Mouse (Mus musculus) Patski (cell line): ENCODE results near the gene Dctpp1. TPM values are rescaled to one million over a fixed set of nuclear protein-coding genes. Genes with fewer than 3 reads are reported as not detected.

Experiments
- ATAC-seq: fragments of 100-300 bp; one replicate; pipeline ENCODE4 v1.8.0; 2021
- CTCF ChIA-PET: fragments of 350-600 bp; sonication (Branson Sonifier 250); formaldehyde crosslinking; loops from one replicate; lab custom pipeline; 2022; ENCODE audit warnings: inconsistent platforms; lab: Charles Lee
- POLR2A ChIA-PET: fragments of 350-600 bp; sonication (Branson Sonifier 250); formaldehyde crosslinking; loops from one replicate; lab custom pipeline; 2022; ENCODE audit warnings: antibody characterized with exemption, inconsistent platforms; lab: Charles Lee
- DNase-seq: peaks from one replicate; pipeline ENCODE4 v3.0.0-alpha.2; 2011; ENCODE audit warnings: low read depth, low spot score
- H3K27me3 ChIP-seq: fragments of 371-371 bp; one replicate; pipeline ENCODE4 v1.5.1; 2021
- CTCF ChIP-seq: fragments of 100-300 bp; IDR thresholded peaks from one replicate; pipeline ENCODE4 v1.5.1; 2021
- in situ Hi-C: fragments of 300-500 bp; cut with MboI; formaldehyde crosslinking; loops from 3 replicates; pipeline ENCODE4 v1.11.1; 2018; ENCODE audit warnings: low pct_unique_long_range_greater_than_20kb, mixed read lengths
- polyA plus RNA-seq: library from polyadenylated mRNA; unstranded; gene quantifications from one replicate; pipeline ENCODE4 v1.2.3, GENCODE M21; 2021

The Dctpp1 gene
- polyA plus RNA-seq, 1 experiment from 2014 or later, result 30.0 TPM

DNA sequence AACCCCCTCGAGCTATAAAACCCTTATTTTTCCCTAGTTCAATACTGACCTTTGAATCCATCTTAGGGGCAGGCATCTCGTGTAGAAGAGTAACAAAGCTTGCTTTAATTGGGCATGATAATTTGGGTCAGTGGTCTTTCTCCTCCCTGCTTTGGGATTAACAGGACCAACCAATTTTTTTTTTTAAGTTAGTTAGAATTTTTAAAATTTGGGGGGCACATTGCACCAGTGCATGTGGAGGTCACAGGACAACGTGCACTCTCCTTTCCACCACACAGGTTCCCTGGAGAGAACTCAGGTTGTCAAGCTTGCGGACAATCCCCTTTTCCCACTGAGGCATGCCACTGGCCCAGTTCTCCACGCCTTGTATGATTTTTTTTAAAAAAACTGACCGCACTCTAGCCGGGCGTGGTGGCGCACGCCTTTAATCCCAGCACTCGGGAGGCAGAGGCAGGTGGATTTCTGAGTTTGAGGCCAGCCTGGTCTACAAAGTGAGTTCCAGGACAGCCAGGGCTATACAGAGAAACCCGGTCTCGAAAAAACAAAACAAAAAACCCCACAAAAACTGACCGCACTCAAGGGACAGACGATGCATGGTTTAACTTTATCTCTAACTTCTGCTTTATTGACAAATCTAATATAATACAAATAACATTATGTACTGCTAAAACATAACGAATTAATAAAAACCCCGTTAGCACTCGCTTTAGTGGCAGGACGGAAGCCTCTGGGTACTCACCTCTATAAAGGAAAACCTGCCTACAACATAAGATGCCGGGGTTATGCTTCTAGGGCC is 28.5 kb downstream of the Dctpp1 start:
- CTCF ChIA-PET, result interaction anchor here (5.0 kb wide), 1 partner anchor 18 kb away, joined by 27 read pairs; no protein-coding TSS in a partner anchor
- H3K27me3 ChIP-seq, result no peaks in the 10 kb centered on the region
- TF ChIP-seq CTCF, result no peak
- in situ Hi-C loops, result no loop called here
- POLR2A ChIA-PET, result interaction anchor here (0.5 to 1.6 kb wide), 4 partner anchors 10 to 1013 kb away, joined by 3 read pairs; no protein-coding TSS in a partner anchor
- peak; percentile 14 for ATAC-seq
- DNase-seq, result no peak

DNA sequence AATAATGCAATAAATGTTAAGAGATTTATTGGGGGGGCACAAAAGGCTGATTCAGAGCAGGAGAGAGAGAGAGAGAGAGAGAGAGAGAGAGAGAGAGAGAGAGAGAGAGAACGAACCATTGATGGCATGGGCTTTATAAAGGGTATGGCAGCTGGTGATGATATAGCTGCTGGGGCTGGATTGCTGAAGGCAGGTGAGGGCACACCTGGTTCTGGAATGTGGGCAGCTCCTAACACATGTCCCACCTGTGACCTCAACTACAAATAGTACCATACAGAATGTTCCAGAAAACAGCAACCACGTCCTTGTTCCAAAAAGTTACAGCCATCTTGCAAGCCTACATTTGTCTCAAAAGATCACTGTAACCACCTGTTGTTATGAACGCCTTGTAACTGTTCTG is 29.1 kb downstream of the Dctpp1 start:
- DNase-seq (no peak), ATAC-seq (no peak)
- ChIA-PET CTCF (interaction anchor here (5.0 kb wide), 1 partner anchor 17 kb away, joined by 27 read pairs; no protein-coding TSS in a partner anchor), POLR2A (interaction anchor here (0.5 to 1.6 kb wide), 4 partner anchors 9 to 1012 kb away, joined by 3 read pairs; no protein-coding TSS in a partner anchor)
- in situ Hi-C loops, result no loop called here
- TF ChIP-seq CTCF, result no peak
- H3K27me3 ChIP-seq, result no peaks in the 10 kb centered on the region

DNA sequence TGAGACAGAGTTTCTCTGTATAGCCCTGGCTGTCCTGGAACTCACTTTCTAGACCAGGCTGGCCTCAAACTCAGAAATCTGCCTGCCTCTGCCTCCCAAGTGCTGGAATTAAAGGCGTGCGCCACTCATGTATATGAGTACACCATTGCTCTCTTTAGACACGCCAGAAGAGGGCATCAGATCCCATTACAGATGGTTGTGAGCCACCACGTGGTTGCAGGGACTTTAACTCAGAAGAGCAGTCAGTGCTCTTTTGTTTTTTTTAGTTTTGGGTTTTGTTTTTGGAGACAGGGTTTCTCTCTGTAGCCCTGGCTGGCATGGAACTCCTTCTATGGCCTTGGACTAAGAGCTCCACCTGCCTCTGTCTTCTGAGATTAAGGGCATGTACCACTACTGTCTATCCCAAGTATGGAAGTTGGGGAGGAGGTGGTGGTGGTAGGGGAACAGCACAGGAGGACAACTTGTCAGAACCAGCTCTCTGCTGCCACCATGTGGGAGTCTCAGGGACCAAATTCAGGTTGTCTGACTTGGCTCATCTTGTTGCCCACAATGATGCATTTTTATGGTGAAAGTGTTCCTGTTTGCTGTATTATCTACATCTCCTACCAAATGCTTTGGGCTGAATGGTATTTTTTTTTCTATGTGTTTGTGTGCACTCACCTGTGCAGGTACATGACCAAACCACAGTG is 31.8 kb downstream of the Dctpp1 start:
- ChIA-PET CTCF (interaction anchor here (0.6 to 5.0 kb wide), 4 partner anchors 9 to 18 kb away, joined by 3 to 27 read pairs (median 13); no protein-coding TSS in a partner anchor), POLR2A (interaction anchor here (0.7 kb wide), 1 partner anchor 18 kb away, joined by 3 read pairs; no protein-coding TSS in a partner anchor)
- DNase-seq (no peak), ATAC-seq (peak; percentile 33)
- TF ChIP-seq CTCF, result peak; percentile 87
- no peaks in the 10 kb centered on the region for H3K27me3 ChIP-seq
- in situ Hi-C loops, result no loop called here

DNA sequence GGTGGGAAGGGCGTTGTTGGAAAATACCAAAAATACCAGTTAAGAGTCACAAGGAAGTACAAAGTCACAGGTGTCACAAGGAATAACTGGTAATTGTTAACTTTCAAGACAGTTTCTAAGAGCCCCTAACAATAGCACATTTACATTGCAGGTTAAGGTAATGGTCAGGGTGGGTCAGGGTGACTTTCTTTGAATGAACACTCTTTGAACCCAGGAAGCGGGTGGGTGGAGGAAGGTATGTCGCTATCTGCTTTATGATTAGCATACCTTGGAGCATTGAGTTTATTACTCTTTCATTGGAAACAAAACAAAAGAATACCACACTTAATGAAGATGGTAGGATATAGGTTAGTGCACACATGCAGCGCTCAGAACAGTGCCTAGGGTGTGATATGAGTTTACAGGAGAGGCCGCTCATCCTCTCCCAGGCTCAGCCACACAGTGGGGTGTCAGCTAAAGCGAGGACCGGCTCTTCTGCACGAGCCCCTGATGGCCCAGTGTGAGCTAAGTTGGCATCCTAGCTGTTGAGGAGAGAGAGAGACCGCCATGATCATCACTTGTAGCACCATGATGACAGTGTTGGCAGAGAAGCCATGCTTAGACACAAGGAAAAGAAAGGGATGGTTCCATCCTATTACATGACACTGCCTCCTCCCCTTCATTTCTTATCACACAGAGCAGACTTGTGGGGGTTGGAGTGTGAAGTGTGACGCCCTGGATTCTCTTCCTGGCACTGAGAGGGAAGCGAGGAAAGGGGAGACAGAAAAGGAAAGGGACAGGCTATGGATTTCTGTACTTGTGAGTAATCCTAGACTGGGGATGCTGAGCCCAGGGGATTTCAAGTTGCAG is 35.1 kb downstream of the Dctpp1 start:
- ChIA-PET POLR2A (no interaction called here), CTCF (no interaction called here)
- in situ Hi-C loops, result no loop called here
- no peak for DNase-seq
- H3K27me3 ChIP-seq, result no peaks in the 10 kb centered on the region
- ATAC-seq, result no peak
- no peak for TF ChIP-seq CTCF

DNA sequence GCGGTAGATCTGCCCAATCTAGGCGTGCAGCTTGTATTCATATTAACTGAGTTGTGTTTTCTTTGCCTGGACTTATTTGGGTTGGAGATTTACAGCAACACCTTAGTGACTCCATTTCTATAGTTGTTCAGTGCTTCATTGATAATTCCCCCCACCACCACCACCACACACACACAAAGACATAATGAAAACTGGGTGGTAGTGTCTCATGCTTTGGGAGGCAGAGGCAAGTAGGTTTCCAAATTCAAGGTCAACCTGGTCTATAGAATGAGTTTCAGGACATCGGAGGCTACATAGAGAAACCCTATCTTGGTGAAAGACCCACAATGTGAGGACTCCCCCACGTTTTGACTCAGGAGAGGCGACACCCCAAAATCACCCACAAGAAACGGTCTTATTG is 35.9 kb downstream of the Dctpp1 start:
- in situ Hi-C loops, result no loop called here

DNA sequence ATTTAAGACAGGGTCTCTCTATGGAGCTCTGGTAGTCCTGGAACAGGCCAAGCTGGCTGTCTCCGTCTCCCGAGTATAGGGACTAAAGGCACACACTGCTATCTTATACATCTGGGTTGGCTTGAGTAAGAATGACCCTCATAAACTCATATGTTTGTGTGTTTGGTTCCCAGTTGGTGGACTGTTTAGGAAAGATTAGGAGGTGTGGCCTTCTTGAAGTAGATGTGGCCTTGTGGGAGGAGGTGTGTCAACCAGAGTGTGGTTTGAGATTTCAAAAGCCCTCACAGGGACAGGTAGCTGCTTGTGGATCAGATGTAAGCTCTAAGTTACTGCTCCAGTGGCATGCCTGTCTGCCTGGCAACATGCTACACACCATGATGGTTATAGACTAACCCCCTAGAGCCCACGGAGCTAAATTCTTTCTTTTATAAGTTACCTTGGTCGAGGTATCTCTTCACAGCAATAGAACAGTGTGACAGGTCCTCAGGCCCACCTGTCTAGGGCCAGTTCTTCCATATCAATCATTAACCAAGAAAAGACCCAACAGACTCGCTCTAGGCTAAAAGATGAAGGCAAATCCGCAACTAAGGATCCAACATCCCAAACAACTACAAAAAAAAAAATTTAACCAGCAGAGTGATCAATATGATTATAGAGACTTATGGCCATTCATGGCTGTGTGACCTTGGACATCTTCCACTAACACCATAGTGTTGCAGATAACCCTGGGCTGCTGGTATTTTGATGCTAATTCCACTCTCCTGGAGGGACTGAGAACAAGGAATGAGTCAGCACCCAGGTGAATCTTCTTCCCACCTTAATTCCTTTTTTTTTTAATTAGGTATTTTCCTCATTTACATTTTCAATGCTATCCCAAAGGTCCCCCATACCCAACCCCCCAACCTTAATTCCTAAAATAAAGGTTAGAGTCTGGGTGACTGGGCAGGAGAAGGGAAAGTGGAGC is 36.7 kb downstream of the Dctpp1 start:
- TF ChIP-seq CTCF, result no peak
- DNase-seq (no peak), ATAC-seq (no peak)
- in situ Hi-C loops, result no loop called here
- ChIA-PET CTCF (interaction anchor here (1.3 kb wide), 1 partner anchor 10 kb away, joined by 5 read pairs; no protein-coding TSS in a partner anchor), POLR2A (interaction anchor here (0.7 kb wide), 1 partner anchor 219 kb away, joined by 4 read pairs; no protein-coding TSS in a partner anchor)
- H3K27me3 ChIP-seq, result no peaks in the 10 kb centered on the region

More for the DNA sequence above, 35.9 kb downstream of the Dctpp1 start:
- no peak for ATAC-seq
- ChIA-PET CTCF (no interaction called here), POLR2A (interaction anchor here (0.7 kb wide), 1 partner anchor 220 kb away, joined by 4 read pairs; no protein-coding TSS in a partner anchor)
- DNase-seq, result no peak
- H3K27me3 ChIP-seq, result no peaks in the 10 kb centered on the region
- TF ChIP-seq CTCF, result no peak

DNA sequence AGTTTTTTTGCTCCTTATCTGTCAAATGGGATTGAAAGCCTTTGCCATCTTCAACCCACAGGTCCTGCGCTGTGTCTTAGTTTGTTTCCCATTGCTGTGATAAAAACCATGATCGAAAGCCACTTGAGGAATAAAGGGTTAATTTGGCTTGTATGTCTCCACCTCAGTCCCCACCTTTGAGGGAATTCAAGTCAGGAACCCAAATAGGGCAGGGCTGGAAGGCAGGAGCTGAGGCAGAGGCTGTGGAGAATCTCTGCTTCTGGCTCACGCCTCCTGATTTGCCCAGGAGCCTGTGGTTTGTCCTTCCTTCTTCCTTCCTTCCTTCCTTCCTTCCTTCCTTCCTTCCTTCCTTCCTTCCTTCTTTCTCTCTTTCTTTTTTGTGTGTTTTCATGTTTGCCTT is 37.4 kb downstream of the Dctpp1 start:
- in situ Hi-C loops, result no loop called here

DNA sequence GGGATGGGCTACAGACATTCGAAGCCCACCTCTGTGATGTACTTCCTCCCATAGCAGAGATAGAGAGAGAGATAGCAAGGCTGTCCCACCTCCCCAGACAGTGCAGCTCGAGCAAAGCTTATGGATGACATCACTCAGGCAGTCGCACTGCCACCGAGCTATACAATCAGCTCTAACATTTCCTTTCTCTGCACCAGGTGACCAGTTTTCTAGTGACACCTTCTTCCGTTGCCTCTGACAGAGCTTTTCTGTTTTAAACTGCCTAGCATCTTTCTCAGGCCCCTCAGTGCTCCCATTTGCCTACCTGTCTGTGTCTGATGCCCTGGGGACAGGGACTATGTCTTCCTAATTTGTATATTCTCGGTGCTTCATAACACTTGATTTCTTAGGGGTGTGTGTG is 40.1 kb downstream of the Dctpp1 start:
- ChIA-PET CTCF (interaction anchor here (0.8 kb wide), 1 partner anchor 8 kb away, joined by 3 read pairs; no protein-coding TSS in a partner anchor), POLR2A (interaction anchor here (0.9 kb wide), 1 partner anchor 336 kb away, joined by 4 read pairs; the partner anchor contains the start of gene Taok2)
- DNase-seq (no peak), ATAC-seq (no peak)
- no peak for TF ChIP-seq CTCF
- no peaks in the 10 kb centered on the region for H3K27me3 ChIP-seq
- in situ Hi-C loops, result no loop called here

More for the DNA sequence above, 37.4 kb downstream of the Dctpp1 start:
- no peak for TF ChIP-seq CTCF
- POLR2A ChIA-PET, result no interaction called here
- no peaks in the 10 kb centered on the region for H3K27me3 ChIP-seq
- CTCF ChIA-PET, result interaction anchor here (1.3 kb wide), 1 partner anchor 10 kb away, joined by 5 read pairs; no protein-coding TSS in a partner anchor
- ATAC-seq (no peak), DNase-seq (no peak)
